Mouse (Mus musculus): ENCODE measurements around the gene Rps13. TPM values are rescaled to one million over a fixed set of nuclear protein-coding genes. Genes with fewer than 3 reads are reported as not detected.

Gene Rps13
- polyA plus RNA-seq, 1 experiment from 2014 or later = 500 TPM

DNA sequence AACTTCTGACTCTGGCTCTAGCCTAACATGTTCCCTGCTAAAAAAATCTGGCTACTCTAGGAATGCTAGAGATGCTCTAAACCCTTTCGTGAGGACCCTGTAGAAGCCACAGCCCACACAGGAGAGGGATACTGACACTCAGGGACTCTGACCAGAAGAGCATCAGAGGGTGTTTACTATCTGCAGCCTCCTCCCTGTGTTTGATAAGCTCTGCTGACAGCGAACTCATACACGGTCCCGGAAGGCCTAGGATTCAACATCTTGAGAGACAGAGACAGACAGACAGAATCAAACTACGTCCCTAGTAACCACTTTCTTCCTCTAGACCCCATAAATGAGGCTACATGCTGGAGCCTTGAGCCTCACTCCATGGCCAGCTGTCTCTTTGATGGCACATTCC is 46.0 kb downstream of the Rps13 start:
- Histone ChIP-seq H3K9ac (replicated peaks; ENCODE audit: low read depth) (no peak overlapping the region), H3K4me1 (ENCODE audit: insufficient read depth, low read depth, low read length) (peaks cover 6% of the 10 kb centered on the region; the same call in 1 of the 2 replicates), H3K27ac (ENCODE audit: low read length) (0 out of 2 replicates have a peak overlapping the region, but pooled peaks have one; percentile 40), H3K9me3 (ENCODE audit: low read length) (no peaks in the 10 kb centered on the region), H3K4me3 (ENCODE audit: low read depth, low read length) (no peak overlapping the region), H3K36me3 (ENCODE audit: insufficient read depth, low read length) (no peaks in the 10 kb centered on the region), H3K27me3 (replicated peaks; ENCODE audit: insufficient read depth, low read length) (no peaks in the 10 kb centered on the region), H3K4me2 (replicated peaks; ENCODE audit: low read depth, low read length) (no peak overlapping the region)
- no peak for DNase-seq (ENCODE audit: low spot score)
- TF ChIP-seq EP300 (IDR thresholded peaks at IDR 0.05) (no peak), CTCF (IDR thresholded peaks at IDR 0.05) (no peak)
- no peak for ATAC-seq
- 62% methylated on average over 5 of the region's 5 CpGs for WGBS

DNA sequence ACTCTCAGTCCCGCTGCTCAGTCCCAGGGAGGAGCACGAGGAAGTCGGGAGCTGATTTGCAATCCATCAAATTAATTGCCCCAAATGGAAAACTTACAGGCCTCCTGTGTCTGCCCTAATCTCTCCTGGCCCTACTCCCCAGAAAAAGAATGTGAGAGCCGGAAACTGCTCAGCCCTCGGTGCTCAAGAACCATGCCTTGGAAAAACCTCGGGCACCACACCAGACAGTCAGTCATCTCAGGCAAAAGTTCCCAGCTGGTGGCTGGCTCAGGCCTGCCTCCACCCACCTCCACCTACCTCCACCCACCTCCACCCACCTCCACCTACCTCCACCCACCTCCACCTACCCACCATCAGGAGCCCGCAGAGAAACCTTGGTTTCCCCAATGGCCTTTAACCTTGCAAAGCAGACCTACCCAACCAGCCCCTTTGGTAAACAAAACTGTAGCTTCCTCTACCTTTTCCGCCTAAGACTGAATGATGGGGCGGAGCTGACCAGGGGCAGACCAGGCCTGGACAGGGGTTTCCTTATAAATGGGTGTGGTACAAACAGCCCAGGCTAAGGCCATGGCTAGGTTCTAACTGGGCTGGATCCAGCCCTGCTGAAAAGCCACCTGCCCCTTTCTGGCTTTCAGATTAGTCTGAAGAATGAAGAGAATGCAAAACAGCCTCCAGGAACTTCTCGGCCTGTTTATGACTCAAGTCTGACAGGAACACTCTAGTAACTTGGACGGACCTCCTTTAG is 47.2 kb downstream of the Rps13 start:
- H3K4me2 ChIP-seq (replicated peaks; ENCODE audit: low read depth, low read length) = no peak overlapping the region
- H3K4me1 ChIP-seq (ENCODE audit: insufficient read depth, low read depth, low read length) = peaks cover 10% of the 10 kb centered on the region; the same call in 1 of the 2 replicates
- no peaks in the 10 kb centered on the region for H3K36me3 ChIP-seq (ENCODE audit: insufficient read depth, low read length)
- no peaks in the 10 kb centered on the region for H3K9me3 ChIP-seq (ENCODE audit: low read length)
- DNase-seq (ENCODE audit: low spot score) = peak; percentile 61
- no peaks in the 10 kb centered on the region for H3K27me3 ChIP-seq (replicated peaks; ENCODE audit: insufficient read depth, low read length)
- 24% methylated on average over 11 of the region's 11 CpGs for WGBS
- peak; percentile 63 for ATAC-seq
- no peak overlapping the region for H3K9ac ChIP-seq (replicated peaks; ENCODE audit: low read depth)
- peak overlapping the region; percentile 57 for H3K27ac ChIP-seq (ENCODE audit: low read length)
- no peak for TF ChIP-seq CTCF (IDR thresholded peaks at IDR 0.05)
- TF ChIP-seq EP300 (IDR thresholded peaks at IDR 0.05) = peak; percentile 48; the same call in 1 of the 2 replicates
- no peak overlapping the region for H3K4me3 ChIP-seq (ENCODE audit: low read depth, low read length)

DNA sequence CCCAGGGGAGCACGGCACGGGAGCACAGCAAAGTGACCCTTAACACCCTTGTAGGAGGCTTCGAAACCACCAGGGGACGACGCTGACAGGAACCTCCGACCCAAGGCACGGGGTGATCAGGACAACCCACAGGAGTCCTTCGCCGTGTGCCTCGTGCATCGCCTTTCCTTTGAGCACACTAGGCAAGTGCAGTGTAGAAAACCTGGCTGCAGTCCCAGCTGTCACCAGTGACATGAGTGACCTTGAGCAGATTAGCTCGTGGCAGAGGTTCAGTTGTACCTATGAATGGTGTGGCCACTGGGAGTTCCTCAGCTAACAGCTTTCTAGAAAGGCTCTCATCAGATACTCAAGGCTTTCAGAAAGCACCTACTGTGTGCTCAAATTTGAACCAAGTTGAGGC is 47.8 kb downstream of the Rps13 start:
- Histone ChIP-seq H3K4me3 (ENCODE audit: low read depth, low read length) (no peak overlapping the region), H3K27me3 (replicated peaks; ENCODE audit: insufficient read depth, low read length) (no peaks in the 10 kb centered on the region), H3K36me3 (ENCODE audit: insufficient read depth, low read length) (no peaks in the 10 kb centered on the region), H3K4me2 (replicated peaks; ENCODE audit: low read depth, low read length) (no peak overlapping the region), H3K4me1 (ENCODE audit: insufficient read depth, low read depth, low read length) (peaks cover 10% of the 10 kb centered on the region; the same call in 1 of the 2 replicates), H3K9ac (replicated peaks; ENCODE audit: low read depth) (no peak overlapping the region), H3K27ac (ENCODE audit: low read length) (peak overlapping the region; percentile 57; the same call in 1 of the 2 replicates), H3K9me3 (ENCODE audit: low read length) (no peaks in the 10 kb centered on the region)
- ATAC-seq (no peak), DNase-seq (ENCODE audit: low spot score) (peak; percentile 28)
- WGBS = 44% methylated on average over 12 of the region's 12 CpGs
- TF ChIP-seq EP300 (IDR thresholded peaks at IDR 0.05) (no peak), CTCF (IDR thresholded peaks at IDR 0.05) (no peak; the same call in 1 of the 2 replicates)

DNA sequence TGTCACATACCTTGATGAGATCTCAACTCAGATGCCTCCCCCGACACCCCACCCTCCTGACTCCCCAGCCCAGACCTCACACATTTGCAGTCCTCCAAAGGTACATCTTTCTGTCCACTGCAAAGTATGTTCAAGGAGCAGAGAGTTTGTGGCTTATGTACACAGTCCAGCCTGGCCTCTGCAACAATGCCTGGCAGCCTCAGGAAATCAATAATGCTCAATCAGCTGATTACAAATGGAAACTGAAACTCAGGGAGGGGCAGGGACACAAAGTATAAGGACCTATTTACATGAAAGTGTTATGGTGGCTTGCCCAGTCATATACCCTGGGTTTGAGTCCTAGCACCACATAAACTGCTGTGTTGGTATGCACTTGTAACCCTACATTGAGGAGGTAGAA is 48.8 kb downstream of the Rps13 start:
- ATAC-seq (no peak), DNase-seq (ENCODE audit: low spot score) (no peak)
- 76% methylated on average over 1 of the region's 1 CpGs for WGBS
- Histone ChIP-seq H3K4me3 (ENCODE audit: low read depth, low read length) (no peak overlapping the region), H3K9ac (replicated peaks; ENCODE audit: low read depth) (no peak overlapping the region), H3K4me2 (replicated peaks; ENCODE audit: low read depth, low read length) (no peak overlapping the region), H3K27me3 (replicated peaks; ENCODE audit: insufficient read depth, low read length) (no peaks in the 10 kb centered on the region), H3K4me1 (ENCODE audit: insufficient read depth, low read depth, low read length) (peaks cover 10% of the 10 kb centered on the region; the same call in 1 of the 2 replicates), H3K9me3 (ENCODE audit: low read length) (no peaks in the 10 kb centered on the region), H3K27ac (ENCODE audit: low read length) (no peak overlapping the region), H3K36me3 (ENCODE audit: insufficient read depth, low read length) (no peaks in the 10 kb centered on the region)
- TF ChIP-seq EP300 (IDR thresholded peaks at IDR 0.05) = no peak
- no peak for TF ChIP-seq CTCF (IDR thresholded peaks at IDR 0.05)

DNA sequence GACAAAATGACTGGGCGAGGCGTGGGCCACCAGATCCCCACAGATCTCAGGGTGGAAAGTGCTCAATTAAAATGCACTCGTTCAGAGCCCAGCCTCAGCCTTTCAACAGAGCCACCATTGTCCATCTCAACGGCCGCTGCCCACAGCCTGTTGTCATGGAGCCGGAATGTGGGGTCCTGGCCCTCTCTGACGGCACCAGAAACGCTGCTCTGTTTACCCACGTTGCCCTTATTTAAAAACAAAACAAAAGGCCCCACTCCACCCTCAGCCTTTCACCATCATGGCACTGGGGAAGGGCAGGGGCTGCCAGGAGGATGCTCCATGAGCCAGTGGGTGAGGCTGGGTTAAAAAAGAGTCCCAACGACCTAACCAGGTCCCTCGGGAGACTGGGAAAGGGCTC is 51.2 kb downstream of the Rps13 start:
- peaks cover 10% of the 10 kb centered on the region; the same call in 1 of the 2 replicates for H3K4me1 ChIP-seq (ENCODE audit: insufficient read depth, low read depth, low read length)
- no peaks in the 10 kb centered on the region for H3K27me3 ChIP-seq (replicated peaks; ENCODE audit: insufficient read depth, low read length)
- no peaks in the 10 kb centered on the region for H3K36me3 ChIP-seq (ENCODE audit: insufficient read depth, low read length)
- no peak overlapping the region for H3K27ac ChIP-seq (ENCODE audit: low read length)
- no peak for TF ChIP-seq CTCF (IDR thresholded peaks at IDR 0.05)
- no peak for TF ChIP-seq EP300 (IDR thresholded peaks at IDR 0.05)
- H3K9me3 ChIP-seq (ENCODE audit: low read length) = no peaks in the 10 kb centered on the region
- H3K4me3 ChIP-seq (ENCODE audit: low read depth, low read length) = no peak overlapping the region
- DNase-seq (ENCODE audit: low spot score) (no peak), ATAC-seq (no peak)
- no peak overlapping the region for H3K4me2 ChIP-seq (replicated peaks; ENCODE audit: low read depth, low read length)
- no peak overlapping the region for H3K9ac ChIP-seq (replicated peaks; ENCODE audit: low read depth)
- WGBS = 34% methylated on average over 11 of the region's 11 CpGs

Other genes with a start within 250 kb of the Rps13 start
- 0.10 and 0.85 TPM in 2 replicates for gene Gm4353, start 249.6 kb downstream of the Rps13 start, polyA plus RNA-seq (2015; fragmentation: Nextera tagmentation; extraction: Ambion mirVana)
- gene Plekha7, start 25.8 kb downstream of the Rps13 start, polyA plus RNA-seq (2015; fragmentation: Nextera tagmentation; extraction: Ambion mirVana) = 5.7 and 7.0 TPM in 2 replicates
- 12.7 and 17.1 TPM in 2 replicates for gene Pik3c2a, start 109.3 kb upstream of the Rps13 start, polyA plus RNA-seq (2015; fragmentation: Nextera tagmentation; extraction: Ambion mirVana)
- 40.3 and 49.9 TPM in 2 replicates for gene Nucb2, start 170.2 kb upstream of the Rps13 start, polyA plus RNA-seq (2015; fragmentation: Nextera tagmentation; extraction: Ambion mirVana)

Data from lung, postnatal 0 days (tissue).